Mouse (Mus musculus) MEL (cell line): Measurements from ENCODE around the gene Galnt10. TPM values are rescaled to one million over a fixed set of nuclear protein-coding genes. Genes with fewer than 3 reads are reported as not detected.

Source experiments
- DNase-seq: peaks from one replicate; pipeline ENCODE4 v3.0.0; 2011; ENCODE audit warnings: low read depth, low spot score
- H3K27ac ChIP-seq: 2 replicates; pipeline ENCODE4 v1.5.1; 2012; ENCODE audit warnings: low read depth, mild to moderate bottlenecking, control low read depth, low read length, moderate library complexity; ENCODE audit not compliant: control insufficient read depth
- H3K27me3 ChIP-seq, 2 experiments: fragments of 150-350 bp in 1 of 2; sonication (generic) in 1 of 2; 2 replicates each; pipeline ENCODE4 v1.6.1; 2012; ENCODE audit warnings: low read length in 2 of 2, mild to moderate bottlenecking in 2 of 2, improper control_type of control experiment in 1 of 2, moderate library complexity in 1 of 2; ENCODE audit not compliant: insufficient read depth in 2 of 2, control insufficient read depth in 1 of 2
- H3K36me3 ChIP-seq, 2 experiments: 2 replicates each; pipeline ENCODE4 v1.6.1; 2012 to 2014; ENCODE audit warnings: low read length in 2 of 2, improper control_type of control experiment in 1 of 2, inconsistent platforms in 1 of 2, mild to moderate bottlenecking in 1 of 2; ENCODE audit not compliant: insufficient read depth in 2 of 2, control insufficient read depth in 1 of 2
- H3K4me1 ChIP-seq, 2 experiments: fragments of 150-350 bp in 1 of 2; sonication (generic) in 1 of 2; 2 replicates each; pipeline ENCODE4 v1.6.1; 2012; ENCODE audit warnings: low read length in 2 of 2, improper control_type of control experiment in 1 of 2, mild to moderate bottlenecking in 1 of 2; ENCODE audit not compliant: insufficient read depth in 2 of 2, control insufficient read depth in 1 of 2
- H3K4me3 ChIP-seq, 2 experiments: fragments of 150-350 bp in 1 of 2; sonication (generic) in 1 of 2; 2 replicates each; pipeline ENCODE4 v1.5.1; 2012; ENCODE audit warnings: low read depth in 2 of 2, low read length in 2 of 2, mild to moderate bottlenecking in 2 of 2, moderate library complexity in 2 of 2, control low read depth in 1 of 2, improper control_type of control experiment in 1 of 2; ENCODE audit not compliant: control insufficient read depth in 1 of 2, insufficient read depth in 1 of 2
- H3K79me2 ChIP-seq: 2 replicates; pipeline ENCODE4 v1.6.1; 2012; ENCODE audit warnings: mild to moderate bottlenecking, low read length, moderate library complexity; ENCODE audit not compliant: control insufficient read depth, poor library complexity, insufficient read depth
- H3K9ac ChIP-seq: 2 replicates; pipeline ENCODE4 v1.6.1; 2012; ENCODE audit warnings: low read depth, mild to moderate bottlenecking, control low read depth, low read length, moderate library complexity; ENCODE audit not compliant: control insufficient read depth, poor library complexity, severe bottlenecking
- H3K9me3 ChIP-seq: fragments of 150-350 bp; sonication (generic); replicated peaks from 2 replicates; pipeline ENCODE4 v1.6.1; 2012; ENCODE audit warnings: mild to moderate bottlenecking, low read length, improper control_type of control experiment, moderate library complexity; ENCODE audit not compliant: insufficient read depth
- BHLHE40 ChIP-seq: IDR thresholded peaks from 2 replicates; pipeline ENCODE4 v1.6.1; 2012; ENCODE audit warnings: low read depth, mild to moderate bottlenecking, inconsistent platforms, low read length, improper control_type of control experiment, borderline replicate concordance
- CTCF ChIP-seq, 3 experiments: IDR thresholded peaks in 2 of 3; conservative IDR thresholded peaks in 1 of 3; 2 replicates each; pipeline ENCODE4 v1.5.1; 2011 to 2012; ENCODE audit warnings: low read length in 3 of 3, low read depth in 2 of 3, mild to moderate bottlenecking in 2 of 3, improper control_type of control experiment in 1 of 3, inconsistent platforms in 1 of 3, mixed read lengths in 1 of 3, moderate library complexity in 1 of 3; ENCODE audit not compliant: control insufficient read depth in 1 of 3, insufficient read depth in 1 of 3, poor library complexity in 1 of 3, severe bottlenecking in 1 of 3
- EP300 ChIP-seq, 2 experiments: IDR thresholded peaks; 2 replicates each; pipeline ENCODE4 v1.6.1; 2011; ENCODE audit warnings: improper control_type of control experiment in 2 of 2, low read length in 2 of 2, low read depth in 1 of 2, mild to moderate bottlenecking in 1 of 2
- GABPA ChIP-seq: IDR thresholded peaks from 2 replicates; pipeline ENCODE4 v1.6.1; 2012; ENCODE audit warnings: low read depth, mild to moderate bottlenecking, inconsistent platforms, low read length, improper control_type of control experiment, moderate library complexity
- GATA1 ChIP-seq: IDR thresholded peaks from 2 replicates; pipeline ENCODE4 v1.6.1; 2011; ENCODE audit warnings: low read depth, low read length, improper control_type of control experiment
- HCFC1 ChIP-seq: IDR thresholded peaks from 2 replicates; pipeline ENCODE4 v1.6.1; 2012; ENCODE audit warnings: low read depth, mild to moderate bottlenecking, inconsistent platforms, low read length, improper control_type of control experiment, moderate library complexity
- MAX ChIP-seq: IDR thresholded peaks from 2 replicates; pipeline ENCODE4 v1.6.1; 2011; ENCODE audit warnings: low read length, improper control_type of control experiment
- MAZ ChIP-seq: IDR thresholded peaks from 2 replicates; pipeline ENCODE4 v1.6.1; 2012; ENCODE audit warnings: low read depth, mild to moderate bottlenecking, inconsistent platforms, low read length, improper control_type of control experiment
- MYB ChIP-seq: IDR thresholded peaks from 2 replicates; pipeline ENCODE4 v1.6.1; 2011; ENCODE audit warnings: mild to moderate bottlenecking, low read depth, low read length, improper control_type of control experiment
- NELFE ChIP-seq: IDR thresholded peaks from 2 replicates; pipeline ENCODE4 v1.6.1; 2011; ENCODE audit warnings: low read depth, low read length, improper control_type of control experiment
- POLR2AphosphoS2 ChIP-seq: IDR thresholded peaks from 2 replicates; pipeline ENCODE4 v1.6.1; 2011; ENCODE audit warnings: low read length, improper control_type of control experiment
- POLR2AphosphoS5 ChIP-seq: IDR thresholded peaks from 2 replicates; pipeline ENCODE4 v1.6.1; 2012; ENCODE audit warnings: low read depth, borderline replicate concordance, mild to moderate bottlenecking, inconsistent platforms, low read length, moderate library complexity, mixed read lengths
- RAD21 ChIP-seq: IDR thresholded peaks from 2 replicates; pipeline ENCODE4 v1.6.1; 2011; ENCODE audit warnings: mild to moderate bottlenecking, low read depth, low read length, improper control_type of control experiment
- RCOR1 ChIP-seq: IDR thresholded peaks from 2 replicates; pipeline ENCODE4 v1.6.1; 2012; ENCODE audit warnings: low read depth, mild to moderate bottlenecking, inconsistent platforms, low read length, improper control_type of control experiment
- SIN3A ChIP-seq: IDR thresholded peaks from 2 replicates; pipeline ENCODE4 v1.6.1; 2012; ENCODE audit warnings: low read length, improper control_type of control experiment, inconsistent platforms
- SMC3 ChIP-seq: IDR thresholded peaks from 2 replicates; pipeline ENCODE4 v1.6.1; 2011; ENCODE audit warnings: low read depth, low read length, improper control_type of control experiment
- TCF12 ChIP-seq: IDR thresholded peaks from 2 replicates; pipeline ENCODE4 v1.6.1; 2014; ENCODE audit warnings: low read depth, mild to moderate bottlenecking, inconsistent platforms, low read length, improper control_type of control experiment, moderate library complexity
- USF1 ChIP-seq: IDR thresholded peaks from 2 replicates; pipeline ENCODE4 v1.6.1; 2014; ENCODE audit warnings: low read depth, mild to moderate bottlenecking, inconsistent platforms, low read length, improper control_type of control experiment, moderate library complexity
- USF2 ChIP-seq, 2 experiments: IDR thresholded peaks; 2 replicates each; pipeline ENCODE4 v1.6.1; 2011 to 2012; ENCODE audit warnings: improper control_type of control experiment in 2 of 2, low read length in 2 of 2, borderline replicate concordance in 1 of 2, inconsistent platforms in 1 of 2, low read depth in 1 of 2, mild to moderate bottlenecking in 1 of 2; ENCODE audit not compliant: insufficient read depth in 1 of 2
- ZC3H11A ChIP-seq: IDR thresholded peaks from 2 replicates; pipeline ENCODE4 v1.6.1; 2012; ENCODE audit warnings: low read depth, mild to moderate bottlenecking, inconsistent platforms, low read length, improper control_type of control experiment
- ZKSCAN1 ChIP-seq: IDR thresholded peaks from 2 replicates; pipeline ENCODE4 v1.6.1; 2012; ENCODE audit warnings: low read depth, mild to moderate bottlenecking, inconsistent platforms, low read length, improper control_type of control experiment, moderate library complexity
- ZMIZ1 ChIP-seq: IDR thresholded peaks from 2 replicates; pipeline ENCODE4 v1.6.1; 2012; ENCODE audit warnings: low read depth, mild to moderate bottlenecking, inconsistent platforms, low read length, improper control_type of control experiment, moderate library complexity
- ZNF384 ChIP-seq: IDR thresholded peaks from 2 replicates; pipeline ENCODE4 v1.6.1; 2012; ENCODE audit warnings: low read depth, mild to moderate bottlenecking, inconsistent platforms, low read length, improper control_type of control experiment
- polyA plus RNA-seq, 2 experiments: library from polyadenylated mRNA; stranded (reverse) in 1 of 2; unstranded in 1 of 2; fragments of >175 nt in 1 of 2; fragments of >200 nt in 1 of 2; gene quantifications; 2 replicates each; pipeline versions ENCODE4 v1.2.1 to v1.2.4; 2012; ENCODE audit warnings: low replicate concordance in 2 of 2, low read depth in 1 of 2; ENCODE audit not compliant: insufficient read length in 2 of 2, insufficient read depth in 1 of 2, missing spikeins in 1 of 2
- total RNA-seq: library from RNA; depleted of rRNA; stranded (reverse); fragments of 300-350 nt; gene quantifications from 2 replicates; pipeline ENCODE4 v1.2.3, GENCODE M21; 2012

The Galnt10 gene
- total and polyA plus RNA-seq, 3 experiments = 26.7 to 27.4 TPM; not detected in 1

DNA sequence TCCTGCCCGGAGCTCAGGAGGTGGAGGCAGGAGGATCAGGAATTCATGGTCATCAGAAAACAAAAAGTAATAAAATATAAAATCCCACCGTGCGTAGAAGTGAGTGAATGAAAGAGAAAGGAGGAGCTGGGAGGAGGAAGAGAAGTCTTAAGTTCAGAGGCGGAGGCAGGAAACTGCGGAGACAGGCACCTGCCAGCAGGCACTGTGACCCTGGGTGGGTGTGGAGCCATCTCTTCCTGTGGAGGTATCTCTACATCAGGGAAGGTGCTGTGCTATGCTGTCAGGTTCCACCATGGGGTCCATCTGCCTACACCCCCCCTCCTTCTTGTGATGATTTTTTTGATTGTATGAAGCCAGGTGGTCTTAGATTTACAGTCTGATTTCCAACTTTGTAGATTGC, 19.5 kb downstream of the Galnt10 start:
- Histone ChIP-seq H3K36me3 (peaks cover 0 to 15% of the 10 kb centered on the region in 2 experiments; a peak in 2 of 4 replicates), H3K4me3 (no peak overlapping the region), H3K9me3 (no peaks in the 10 kb centered on the region), H3K79me2 (no peaks in the 10 kb centered on the region; the same call in none of the 2 replicates), H3K9ac (no peak overlapping the region), H3K27me3 (no peaks in the 10 kb centered on the region), H3K4me1 (peaks cover 20 to 21% of the 10 kb centered on the region in 2 experiments), H3K27ac (no peak overlapping the region)
- DNase-seq = no peak
- TF ChIP-seq GABPA (no peak), GATA1 (no peak), MAX (no peak), RAD21 (no peak)

DNA sequence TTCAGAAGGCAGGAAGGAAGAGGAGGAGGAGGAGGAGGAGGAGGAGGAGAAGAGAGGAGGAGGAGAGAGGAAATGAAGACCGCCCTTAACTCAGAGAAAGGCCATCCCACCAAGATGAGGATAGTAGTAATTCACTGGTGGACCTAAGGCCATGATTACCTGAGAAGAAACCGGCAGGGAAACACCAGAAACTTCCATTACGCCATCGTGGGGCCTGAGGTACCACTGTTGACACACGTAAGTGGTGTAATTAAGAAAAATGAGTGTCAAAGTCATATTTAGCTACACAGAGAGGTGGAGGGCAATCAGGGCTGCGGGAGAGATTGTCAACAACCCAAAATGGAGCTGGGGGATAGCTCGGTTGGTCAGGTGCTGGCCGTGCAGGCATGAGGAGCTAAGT, 23.0 kb downstream of the Galnt10 start:
- Histone ChIP-seq H3K79me2 (no peaks in the 10 kb centered on the region; the same call in 1 of the 2 replicates), H3K4me3 (no peak overlapping the region), H3K4me1 (peaks cover 2% of the 10 kb centered on the region in 2 experiments; a peak in 1 of 4 replicates)
- no peak for DNase-seq
- TF ChIP-seq NELFE (no peak), RCOR1 (no peak), USF2 (IDR thresholded peaks at IDR 0.05; ENCODE audit: borderline replicate concordance in 1 of 2, insufficient read depth in 1 of 2, low read depth in 1 of 2, low read length in 2 of 2) (no peak), CTCF (IDR thresholded peaks at IDR 0.05 in 2 of 3, conservative IDR thresholded peaks at IDR 0.05 in 1 of 3; ENCODE audit: control insufficient read depth in 1 of 3, insufficient read depth in 1 of 3, low read depth in 2 of 3, low read length in 3 of 3, poor library complexity in 1 of 3, severe bottlenecking in 1 of 3) (no peak), ZNF384 (no peak)
- TF ChIP-seq, all 39 proteins: peak for 0
- no peak overlapping the region for H3K27ac ChIP-seq
- H3K9ac ChIP-seq = no peak overlapping the region
- no peaks in the 10 kb centered on the region; a peak in 2 of 4 replicates for H3K36me3 ChIP-seq
- H3K27me3 ChIP-seq = no peaks in the 10 kb centered on the region
- no peaks in the 10 kb centered on the region for H3K9me3 ChIP-seq

DNA sequence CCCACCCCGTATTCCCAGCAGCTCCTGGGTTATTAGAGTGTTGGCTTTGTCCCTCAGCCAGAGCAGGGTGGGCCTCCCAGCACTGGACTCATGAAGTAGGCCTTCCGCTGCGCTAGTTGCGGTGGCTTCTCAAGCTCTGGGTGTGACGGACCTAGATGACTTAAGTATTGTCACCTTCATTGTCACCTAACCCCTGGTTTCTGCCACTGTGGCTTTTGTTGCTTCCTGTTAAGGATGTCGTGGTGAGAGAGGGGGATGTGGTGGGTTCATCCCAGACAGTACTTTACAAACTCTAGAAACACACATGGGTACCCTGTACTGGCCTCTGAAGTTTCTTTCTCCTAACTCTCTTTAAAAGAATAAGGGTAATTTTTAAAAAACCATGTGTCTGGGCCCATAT, 24.3 kb downstream of the Galnt10 start:
- TF ChIP-seq ZMIZ1 = no peak
- TF ChIP-seq HCFC1 = no peak
- TF ChIP-seq ZC3H11A = no peak
- TF ChIP-seq GATA1 = no peak
- no peak for TF ChIP-seq MYB
- no peak for TF ChIP-seq CTCF (IDR thresholded peaks at IDR 0.05 in 2 of 3, conservative IDR thresholded peaks at IDR 0.05 in 1 of 3; ENCODE audit: control insufficient read depth in 1 of 3, insufficient read depth in 1 of 3, low read depth in 2 of 3, low read length in 3 of 3, poor library complexity in 1 of 3, severe bottlenecking in 1 of 3)
- no peak for TF ChIP-seq ZKSCAN1
- no peak for TF ChIP-seq USF2 (IDR thresholded peaks at IDR 0.05; ENCODE audit: borderline replicate concordance in 1 of 2, insufficient read depth in 1 of 2, low read depth in 1 of 2, low read length in 2 of 2)
- TF ChIP-seq MAZ = no peak
- TF ChIP-seq POLR2AphosphoS2 = no peak
- TF ChIP-seq BHLHE40 = no peak
- TF ChIP-seq EP300 (IDR thresholded peaks at IDR 0.05; ENCODE audit: low read depth in 1 of 2, low read length in 2 of 2) = no peak
- TF ChIP-seq POLR2AphosphoS5 = no peak
- no peak for TF ChIP-seq MAX
- no peak for TF ChIP-seq SIN3A
- TF ChIP-seq USF1 = no peak
- no peak for TF ChIP-seq TCF12
- TF ChIP-seq SMC3 = no peak
- Histone ChIP-seq H3K79me2 (no peaks in the 10 kb centered on the region; the same call in 1 of the 2 replicates), H3K27ac (no peak overlapping the region), H3K4me3 (no peak overlapping the region), H3K9me3 (no peaks in the 10 kb centered on the region), H3K27me3 (no peaks in the 10 kb centered on the region), H3K9ac (no peak overlapping the region), H3K4me1 (peaks cover under 1 to 2% of the 10 kb centered on the region in 2 experiments; a peak in 1 of 4 replicates), H3K36me3 (no peaks in the 10 kb centered on the region; a peak in 2 of 4 replicates)
- no peak for DNase-seq
